Mouse (Mus musculus): ENCODE data around the gene Fat1.

Gene Fat1

DNA sequence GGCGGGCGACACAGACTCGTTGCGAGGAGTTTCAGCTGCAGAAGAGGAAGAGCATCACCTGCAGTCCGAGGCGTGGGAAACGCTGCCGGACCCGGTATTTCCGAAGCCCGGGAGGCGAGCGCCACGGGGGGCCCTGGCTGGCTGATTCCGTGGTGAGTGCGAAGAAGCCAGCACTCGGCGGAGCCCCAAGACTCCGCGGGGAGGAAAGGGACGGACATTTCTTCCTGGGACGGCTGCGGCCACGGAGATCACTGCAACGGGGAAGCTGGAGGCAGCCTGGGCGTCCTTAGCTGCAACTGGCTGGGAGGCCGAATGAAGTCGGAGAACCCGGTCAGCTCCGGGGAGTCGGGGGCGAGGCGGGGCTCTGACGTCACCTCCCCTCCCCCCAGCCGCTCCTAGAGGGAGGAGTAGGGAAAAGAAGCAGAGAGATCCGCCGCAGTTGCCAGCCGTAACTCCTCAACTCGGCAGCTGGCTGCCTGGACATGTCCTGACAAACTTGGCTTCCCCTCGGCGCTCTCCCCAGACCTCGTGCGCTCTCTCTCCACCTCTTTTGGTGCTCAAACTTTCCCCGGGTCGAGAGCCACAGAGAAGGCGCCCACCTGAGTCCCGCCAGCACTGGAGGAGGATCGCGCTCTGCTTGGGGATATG is at the start of gene Fat1:
Fat1 (plus strand) TSS at position 598 of the 648 bp plus-strand sequence.
- in situ Hi-C loops (cut with MboI; ENCODE audit: unreplicated experiment in 2 of 2): no loop called here

GRCm38 (mm10) chr8:44894626-44895025 is 40.6 kb upstream of the Fat1 start:
- in situ Hi-C loops (cut with MboI; ENCODE audit: unreplicated experiment in 2 of 2): no loop called here

DNA sequence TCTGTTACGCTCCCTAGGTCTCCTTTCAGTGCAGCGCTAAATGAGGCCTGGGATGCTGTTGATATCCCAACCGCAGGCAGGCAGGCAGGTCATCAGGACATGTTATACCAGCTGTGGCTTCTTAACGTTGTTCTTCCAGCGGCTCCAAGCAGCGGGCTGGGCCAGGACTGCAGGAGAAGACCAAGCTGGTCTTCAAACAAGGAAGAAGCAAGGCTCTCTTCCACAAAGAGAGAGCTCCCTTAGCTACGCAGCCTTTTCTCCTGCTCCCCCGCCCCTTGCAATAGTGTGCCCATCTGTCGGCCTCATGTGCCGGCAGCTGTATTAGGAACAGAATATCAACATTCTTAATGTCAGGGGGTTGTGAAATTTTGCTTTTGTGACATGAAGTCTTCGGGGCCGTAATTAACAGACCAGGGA is 35.7 kb upstream of the Fat1 start:
- in situ Hi-C loops (cut with MboI; ENCODE audit: unreplicated experiment in 2 of 2): no loop called here

DNA sequence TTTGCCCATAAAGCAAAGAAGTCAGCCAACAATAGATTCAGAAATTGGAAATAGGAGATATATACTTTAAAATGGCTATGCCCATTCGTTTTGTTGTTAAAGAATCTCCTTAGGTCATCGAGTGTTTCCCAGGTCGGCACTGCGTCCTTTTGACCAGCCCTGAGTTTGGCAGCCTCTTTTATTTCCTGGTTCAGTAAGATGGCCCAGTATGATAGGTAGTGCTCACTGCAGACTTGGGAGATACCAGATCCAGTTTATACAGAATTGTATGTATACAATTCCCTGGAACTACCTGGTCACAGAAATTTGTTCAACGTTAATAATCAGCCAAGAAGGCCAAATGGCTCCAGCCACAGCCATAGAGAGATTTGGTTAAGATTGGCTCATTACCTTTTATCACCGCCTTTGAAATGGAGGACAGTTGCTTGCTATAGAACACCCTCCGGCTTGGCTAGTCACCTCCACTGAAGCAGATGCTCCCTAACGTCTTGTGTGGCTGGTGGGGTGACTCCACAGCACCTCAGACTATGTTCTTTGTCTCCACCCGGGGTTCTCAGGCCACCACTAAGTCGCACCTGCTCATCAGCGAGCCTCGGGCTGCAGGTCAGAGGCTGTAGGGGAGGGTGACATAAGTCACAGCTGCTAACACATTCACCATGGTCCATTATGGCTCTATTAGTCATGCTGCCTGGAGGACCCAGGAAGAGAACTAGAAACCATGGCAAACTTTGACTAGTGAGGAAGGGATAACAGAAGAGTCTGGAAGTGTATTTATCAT is 23.9 kb upstream of the Fat1 start:
- in situ Hi-C loops (cut with MboI; ENCODE audit: unreplicated experiment in 2 of 2): no loop called here

DNA sequence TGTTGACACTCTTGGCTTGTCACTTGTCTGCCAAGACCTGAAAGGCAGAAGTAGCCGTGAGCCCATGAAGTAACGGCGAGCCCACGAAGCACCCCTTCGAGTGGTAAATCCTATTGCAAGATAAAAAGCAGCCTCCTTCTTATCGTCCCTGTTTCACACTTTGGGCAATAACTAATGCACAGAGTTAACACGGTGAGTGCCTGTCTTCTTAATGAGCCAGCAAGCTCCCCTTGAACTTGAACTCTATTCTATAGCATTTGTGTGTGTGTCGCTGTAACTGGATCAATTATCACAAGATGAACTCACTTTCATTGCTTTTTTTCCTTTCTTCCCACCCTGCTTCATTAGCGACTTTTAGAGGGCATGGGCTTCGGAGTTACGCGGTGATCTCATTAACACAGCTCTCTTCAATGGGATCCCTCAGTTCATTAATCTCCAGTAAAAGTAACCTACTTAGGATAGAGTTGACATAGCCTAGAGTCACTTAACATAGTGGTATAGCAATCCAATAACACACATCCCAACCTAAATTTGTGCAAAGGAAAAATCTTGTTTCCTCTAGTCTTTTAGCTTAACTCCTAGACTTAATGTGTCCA is 15.7 kb upstream of the Fat1 start:
- in situ Hi-C loops (cut with MboI; ENCODE audit: unreplicated experiment in 2 of 2): no loop called here

GRCm38 (mm10) chr8:44920379-44921032 is 14.7 kb upstream of the Fat1 start:
- in situ Hi-C loops (cut with MboI; ENCODE audit: unreplicated experiment in 2 of 2): no loop called here

DNA sequence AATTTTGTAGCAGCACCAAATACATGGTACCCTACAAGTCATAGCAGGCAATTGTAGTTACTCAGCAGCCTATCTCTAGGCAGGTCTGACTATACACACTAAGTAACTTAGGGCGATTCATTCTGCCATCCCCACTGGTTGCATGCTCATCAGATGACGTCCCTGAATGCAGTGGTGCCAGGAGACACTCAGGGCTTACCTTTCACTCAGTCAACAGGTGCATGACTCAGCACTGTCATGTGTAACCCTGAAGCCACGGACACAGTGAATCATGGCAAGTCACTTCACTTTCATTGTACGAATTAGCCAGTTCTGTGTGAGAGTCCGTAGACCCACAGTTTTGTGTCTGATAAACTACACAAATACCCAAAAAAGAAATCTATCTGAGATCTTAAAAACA is 10.3 kb upstream of the Fat1 start:
- in situ Hi-C loops (cut with MboI; ENCODE audit: unreplicated experiment in 2 of 2): no loop called here

GRCm38 (mm10) chr8:44930058-44930457 is 5.2 kb upstream of the Fat1 start:
- in situ Hi-C loops (cut with MboI; ENCODE audit: unreplicated experiment in 2 of 2): no loop called here

- in situ Hi-C loops (cut with MboI; ENCODE audit: unreplicated experiment in 2 of 2): no loop called here
These were observed 2.5 kb upstream of the Fat1 start for GRCm38 (mm10) chr8:44932546-44933342.

- in situ Hi-C loops (cut with MboI; ENCODE audit: unreplicated experiment in 2 of 2): no loop called here
These were observed 1.8 kb upstream of the Fat1 start for GRCm38 (mm10) chr8:44933478-44933877.

DNA sequence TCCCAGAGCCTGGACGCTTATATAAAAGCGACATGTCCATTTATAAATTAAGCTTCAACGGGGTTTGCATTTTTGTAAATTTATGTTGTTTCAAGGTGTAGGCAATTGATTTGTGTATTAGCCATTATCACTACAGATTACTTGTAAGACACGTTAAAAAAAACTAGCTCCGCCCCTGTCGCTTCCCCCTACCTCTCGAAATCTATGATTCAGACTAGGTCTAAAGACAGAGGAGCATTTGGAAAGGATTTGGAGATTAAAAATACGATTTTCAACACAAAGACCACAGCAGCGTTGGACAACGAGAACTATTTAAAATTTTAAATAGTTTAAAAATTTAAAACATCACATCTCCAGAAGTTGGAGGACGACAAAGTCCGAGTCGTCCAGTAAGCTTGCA is 831 bp upstream of the Fat1 start:
- in situ Hi-C loops (cut with MboI; ENCODE audit: unreplicated experiment in 2 of 2): no loop called here

- in situ Hi-C loops (cut with MboI; ENCODE audit: unreplicated experiment in 2 of 2): no loop called here
These were observed 494 bp downstream of the Fat1 start for GRCm38 (mm10) chr8:44935741-44936140.

- in situ Hi-C loops (cut with MboI; ENCODE audit: unreplicated experiment in 2 of 2): no loop called here
These were observed 1.3 kb downstream of the Fat1 start for GRCm38 (mm10) chr8:44936481-44936961.

DNA sequence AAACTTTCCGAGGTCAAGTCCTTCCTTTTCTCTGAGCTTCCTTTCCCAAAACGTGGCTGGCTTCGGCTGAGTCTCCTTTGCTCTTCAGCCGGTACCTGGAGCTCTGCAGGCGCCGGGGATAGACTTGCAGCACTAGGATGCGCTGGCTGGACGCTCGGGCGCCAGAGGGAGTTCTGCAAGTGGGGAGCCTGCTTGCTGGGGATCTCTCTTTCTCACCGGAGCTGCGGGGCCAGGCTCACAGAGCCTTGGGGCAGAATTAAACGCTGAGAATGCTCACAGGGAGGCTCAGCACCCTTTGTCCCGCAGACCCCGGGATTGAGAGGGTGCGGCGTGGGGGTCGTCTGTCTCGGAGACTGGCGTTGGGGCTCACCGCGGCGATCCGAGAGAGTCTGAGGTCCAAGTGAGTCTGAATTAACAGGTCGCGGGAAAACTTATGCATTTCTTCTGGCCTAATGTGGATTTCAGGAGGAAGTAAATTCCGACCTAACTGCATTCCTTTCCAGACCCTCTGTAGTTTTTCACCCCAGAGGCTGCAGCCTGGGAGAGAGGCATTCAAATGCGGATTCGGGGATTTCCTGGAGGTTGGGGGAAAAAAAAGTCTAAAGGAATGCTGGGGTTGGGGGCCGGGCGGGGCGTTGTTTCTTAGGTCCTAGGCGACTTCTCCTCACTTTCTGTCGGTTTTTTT is 2.0 kb downstream of the Fat1 start:
- in situ Hi-C loops (cut with MboI; ENCODE audit: unreplicated experiment in 2 of 2): no loop called here

- in situ Hi-C loops (cut with MboI; ENCODE audit: unreplicated experiment in 2 of 2): no loop called here
These were observed 2.8 kb downstream of the Fat1 start for GRCm38 (mm10) chr8:44937905-44938642.

- in situ Hi-C loops (cut with MboI; ENCODE audit: unreplicated experiment in 2 of 2): no loop called here
These were observed 3.4 kb downstream of the Fat1 start for GRCm38 (mm10) chr8:44938643-44938979.

DNA sequence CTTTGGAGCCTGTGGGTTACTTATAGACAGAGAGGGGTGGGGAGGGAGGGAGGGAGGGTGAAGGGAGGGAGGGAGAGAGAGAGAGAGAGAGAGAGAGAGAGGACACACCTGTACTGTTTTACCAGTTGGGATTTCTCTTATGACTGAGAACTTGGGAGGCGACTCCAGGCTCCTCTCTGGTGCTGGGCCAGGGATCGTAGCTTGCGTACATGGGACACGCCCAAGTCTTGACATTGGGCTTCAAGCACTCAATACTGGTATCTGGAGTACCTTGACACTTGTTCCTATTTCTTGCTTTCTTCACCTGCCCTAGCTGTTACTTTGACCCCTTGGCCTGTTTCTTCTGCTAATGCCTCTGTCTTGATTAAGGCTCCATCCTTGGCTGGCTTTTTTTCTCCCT is 10.3 kb downstream of the Fat1 start:
- in situ Hi-C loops (cut with MboI; ENCODE audit: unreplicated experiment in 2 of 2): no loop called here

GRCm38 (mm10) chr8:44948597-44948996 is 13.3 kb downstream of the Fat1 start:
- in situ Hi-C loops (cut with MboI; ENCODE audit: unreplicated experiment in 2 of 2): no loop called here

DNA sequence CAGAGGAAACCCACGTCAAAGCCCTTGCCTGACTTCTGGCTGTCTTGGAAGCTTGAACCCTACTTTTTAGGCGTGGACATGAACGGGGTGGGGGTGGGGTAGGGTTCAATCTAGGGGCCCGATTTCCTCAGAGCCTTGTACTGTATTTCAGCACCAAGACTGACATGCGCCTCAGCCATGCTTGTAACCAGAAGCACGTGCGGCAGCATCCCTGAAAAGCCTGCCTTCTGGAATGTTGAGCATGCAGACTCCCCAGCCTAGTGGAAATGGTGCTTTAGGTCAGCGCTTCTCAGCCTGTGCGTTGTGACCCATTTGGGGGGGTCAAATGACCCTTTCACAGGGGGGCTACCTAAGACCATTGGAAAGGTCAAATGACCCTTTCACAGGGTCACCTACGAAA is 25.2 kb downstream of the Fat1 start:
- in situ Hi-C loops (cut with MboI; ENCODE audit: unreplicated experiment in 2 of 2): no loop called here

All from v-Abl transformed pro-B cells (cell line).